Mouse (Mus musculus) embryonic facial prominence, embryonic 14.5 days (tissue): ENCODE measurements around the gene Vmn1r88. TPM values are rescaled to one million over a fixed set of nuclear protein-coding genes. Genes with fewer than 3 reads are reported as not detected.
A peak's percentile ranks its signal among the peaks of the same experiment; 100 is the strongest.
"Not testable (repeated sequence)": the region's sequence is repeated elsewhere in the genome, so short reads cannot be mapped to it uniquely, and the experiment has no call there.

Experiments used
- ATAC-seq: fragments of 200-750 bp; cut with Nextera tagmentation; 2 replicates; pipeline ENCODE4 v1.8.0; 2017; ENCODE audit warnings: low read depth, moderate number of reproducible peaks, moderate TSS enrichment
- DNase-seq: peaks from one replicate; pipeline ENCODE4 v3.0.0-alpha.2; 2015; ENCODE audit warnings: low spot score
- H3K27ac ChIP-seq: fragments of 300-500 bp; sonication (generic); replicated peaks from 2 replicates; pipeline ENCODE4 v1.5.1; 2014; ENCODE audit warnings: low read depth, mild to moderate bottlenecking, low read length, moderate library complexity
- H3K27me3 ChIP-seq: fragments of 300-500 bp; sonication (generic); replicated peaks from 2 replicates; pipeline ENCODE4 v1.6.1; 2014; ENCODE audit warnings: low read length; ENCODE audit not compliant: control insufficient read depth, insufficient read depth
- H3K36me3 ChIP-seq: fragments of 300-500 bp; sonication (generic); 2 replicates; pipeline ENCODE4 v1.6.1; 2014; ENCODE audit warnings: low read length, mixed read lengths; ENCODE audit not compliant: control insufficient read depth, insufficient read depth
- H3K4me1 ChIP-seq: fragments of 300-500 bp; sonication (generic); 2 replicates; pipeline ENCODE4 v1.6.1; 2014; ENCODE audit warnings: antibody characterized with exemption, low read length; ENCODE audit not compliant: control insufficient read depth, insufficient read depth
- H3K4me2 ChIP-seq: fragments of 300-500 bp; sonication (generic); 2 replicates; pipeline ENCODE4 v1.6.1; 2014; ENCODE audit warnings: low read depth, mild to moderate bottlenecking, low read length, moderate library complexity, mixed read lengths
- H3K4me3 ChIP-seq: fragments of 300-500 bp; sonication (generic); 2 replicates; pipeline ENCODE4 v1.5.1; 2014; ENCODE audit warnings: low read depth, mild to moderate bottlenecking, low read length
- H3K9ac ChIP-seq: fragments of 300-500 bp; sonication (generic); 2 replicates; pipeline ENCODE4 v1.6.1; 2014; ENCODE audit warnings: low read depth, mild to moderate bottlenecking, low read length, moderate library complexity, mixed read lengths
- H3K9me3 ChIP-seq: fragments of 300-500 bp; sonication (generic); 2 replicates; pipeline ENCODE4 v1.6.1; 2016; ENCODE audit warnings: low read length; ENCODE audit not compliant: control insufficient read depth
- WGBS: fragments of 180-500 bp; shearing (Covaris S2); extraction: QIAGEN DNeasy Blood & Tissue Kit; methylation state at CpG from one replicate; pipeline ENCODE4 v1.1.7; 2014; 5-methylcytosine and 5-hydroxymethylcytosine counted together
- polyA plus RNA-seq: library from polyadenylated mRNA; unstranded; fragments of >200 nt; fragmentation: Nextera tagmentation; extraction: Ambion mirVana; gene quantifications from 2 replicates; pipeline ENCODE4 v1.2.1, GENCODE M21; 2014

The Vmn1r88 gene
- not detected in 2 replicates for polyA plus RNA-seq

GRCm38 (mm10) chr7:13159268-13159667 is at the start of gene Vmn1r88:
Vmn1r88 (plus strand) TSS chr7:13159568.
- no peak for ATAC-seq
- H3K36me3 ChIP-seq, result no peaks in the 10 kb centered on the region
- H3K4me3 ChIP-seq, result no peak within 1 kb of the TSS
- H3K9me3 ChIP-seq, result 0 out of 2 replicates have a peak, but pooled peaks cover under 1% of the 10 kb centered on the region
- no peak for DNase-seq
- no peak within 1 kb of the TSS for H3K27ac ChIP-seq
- no peaks in the 10 kb centered on the region for H3K27me3 ChIP-seq
- no peaks in the 10 kb centered on the region for H3K4me1 ChIP-seq
- H3K9ac ChIP-seq, result no peak within 1 kb of the TSS
- H3K4me2 ChIP-seq, result no peak within 1 kb of the TSS

- ATAC-seq (no peak), DNase-seq (no peak)
- Histone ChIP-seq H3K27me3 (no peaks in the 10 kb centered on the region), H3K4me2 (no peak within 1 kb of the TSS), H3K9me3 (no peaks in the 10 kb centered on the region), H3K9ac (no peak within 1 kb of the TSS), H3K27ac (no peak within 1 kb of the TSS), H3K4me1 (no peaks in the 10 kb centered on the region), H3K4me3 (no peak within 1 kb of the TSS), H3K36me3 (no peaks in the 10 kb centered on the region)
These were observed 39.6 kb upstream of the Vmn1r88 start, which contains the start of gene Vmn1r86 for GRCm38 (mm10) chr7:13119817-13120216. Vmn1r86 (minus strand) TSS chr7:13119917.

GRCm38 (mm10) chr7:13123554-13124153 is 35.7 kb upstream of the Vmn1r88 start:
- H3K4me3 ChIP-seq, H3K36me3 ChIP-seq, DNase-seq, H3K9ac ChIP-seq, H3K4me1 ChIP-seq, H3K9me3 ChIP-seq, H3K27ac ChIP-seq, H3K27me3 ChIP-seq: not testable (repeated sequence)
- ATAC-seq, result peak; percentile 78
- peak overlapping the region; percentile 45 for H3K4me2 ChIP-seq
- 2% methylated on average over 10 of the region's 34 CpGs for WGBS

GRCm38 (mm10) chr7:13131856-13132255 is 27.5 kb upstream of the Vmn1r88 start:
- Histone ChIP-seq H3K9me3 (no peaks in the 10 kb centered on the region), H3K4me1 (no peaks in the 10 kb centered on the region), H3K9ac (no peak overlapping the region), H3K27ac (no peak overlapping the region), H3K4me2 (no peak overlapping the region), H3K4me3 (no peak overlapping the region), H3K27me3 (no peaks in the 10 kb centered on the region), H3K36me3 (no peaks in the 10 kb centered on the region)
- ATAC-seq (no peak), DNase-seq (no peak)
- WGBS, result 82% methylated on average over 2 of the region's 2 CpGs

- peak; percentile 36 for DNase-seq
These were observed 22.0 kb upstream of the Vmn1r88 start for GRCm38 (mm10) chr7:13137340-13137739.

GRCm38 (mm10) chr7:13140057-13140456 is 19.3 kb upstream of the Vmn1r88 start, which contains the start of gene Vmn1r87:
Vmn1r87 (minus strand) TSS chr7:13140157.
- ATAC-seq (no peak), DNase-seq (no peak)
- Histone ChIP-seq H3K36me3 (no peaks in the 10 kb centered on the region), H3K27ac (no peak within 1 kb of the TSS), H3K4me2 (no peak within 1 kb of the TSS), H3K4me3 (no peak within 1 kb of the TSS), H3K9me3 (no peaks in the 10 kb centered on the region), H3K4me1 (no peaks in the 10 kb centered on the region), H3K27me3 (no peaks in the 10 kb centered on the region), H3K9ac (no peak within 1 kb of the TSS)
- WGBS, result 67% methylated on average over 1 of the region's 1 CpGs

More at GRCm38 (mm10) chr7:13137340-13137739, 22.0 kb upstream of the Vmn1r88 start:
- Histone ChIP-seq H3K9ac (no peak overlapping the region), H3K27ac (no peak overlapping the region), H3K27me3 (no peaks in the 10 kb centered on the region), H3K4me3 (no peak overlapping the region), H3K9me3 (no peaks in the 10 kb centered on the region), H3K4me2 (no peak overlapping the region), H3K4me1 (no peaks in the 10 kb centered on the region), H3K36me3 (no peaks in the 10 kb centered on the region)
- peak; percentile 71; the same call in 1 of the 2 replicates for ATAC-seq

- Histone ChIP-seq H3K27ac (no peak within 1 kb of the TSS), H3K4me2 (no peak within 1 kb of the TSS), H3K36me3 (no peaks in the 10 kb centered on the region), H3K9ac (no peak within 1 kb of the TSS), H3K9me3 (no peaks in the 10 kb centered on the region), H3K27me3 (no peaks in the 10 kb centered on the region), H3K4me1 (no peaks in the 10 kb centered on the region), H3K4me3 (no peak within 1 kb of the TSS)
- DNase-seq, result no peak
- no peak for ATAC-seq
These were observed 53.4 kb downstream of the Vmn1r88 start, which contains the start of gene Vmn1r89 for GRCm38 (mm10) chr7:13212720-13213119. Vmn1r89 (plus strand) TSS chr7:13213020.

Other genes with a start within 250 kb of the Vmn1r88 start
- gene Rps5, start 237.3 kb upstream of the Vmn1r88 start, polyA plus RNA-seq, result 1,364 and 1,371 TPM in 2 replicates
- gene Rnf225, start 232.2 kb upstream of the Vmn1r88 start, polyA plus RNA-seq, result 0.43 and 0.49 TPM in 2 replicates
- 9.4 and 10.9 TPM in 2 replicates for gene Zfp324, start 193.7 kb upstream of the Vmn1r88 start, polyA plus RNA-seq
- gene Zfp446, start 181.7 kb upstream of the Vmn1r88 start, polyA plus RNA-seq, result 2.5 and 3.8 TPM in 2 replicates
- gene Slc27a5, start 161.4 kb upstream of the Vmn1r88 start, polyA plus RNA-seq, result not detected in 2 replicates
- gene Trim28, start 160.5 kb upstream of the Vmn1r88 start, polyA plus RNA-seq, result 321 and 352 TPM in 2 replicates
- 20.0 and 23.6 TPM in 2 replicates for gene Zbtb45, start 149.5 kb upstream of the Vmn1r88 start, polyA plus RNA-seq
- gene Chmp2a, start 124.8 kb upstream of the Vmn1r88 start, polyA plus RNA-seq, result 162 and 169 TPM in 2 replicates
- 140 and 147 TPM in 2 replicates for gene Ube2m, start 121.3 kb upstream of the Vmn1r88 start, polyA plus RNA-seq
- 2.9 and 4.1 TPM in 2 replicates for gene Mzf1, start 104.8 kb upstream of the Vmn1r88 start, polyA plus RNA-seq
- not detected in 2 replicates for gene Vmn1r85, start 64.4 kb upstream of the Vmn1r88 start, polyA plus RNA-seq
- not detected in 2 replicates for gene Vmn1r86, start 39.7 kb upstream of the Vmn1r88 start, polyA plus RNA-seq
- gene Vmn1r87, start 19.4 kb upstream of the Vmn1r88 start, polyA plus RNA-seq, result not detected in 2 replicates
- not detected in 2 replicates for gene Vmn1r89, start 53.5 kb downstream of the Vmn1r88 start, polyA plus RNA-seq
- gene Lig1, start 117.7 kb downstream of the Vmn1r88 start, polyA plus RNA-seq, result 80.5 and 86.9 TPM in 2 replicates
- gene Zswim9, start 119.2 kb downstream of the Vmn1r88 start, polyA plus RNA-seq, result 3.8 and 4.2 TPM in 2 replicates
- gene Pla2g4c, start 165.1 kb downstream of the Vmn1r88 start, polyA plus RNA-seq, result 0.97 and 1.1 TPM in 2 replicates
- gene Cabp5, start 238.6 kb downstream of the Vmn1r88 start, polyA plus RNA-seq, result not detected in 2 replicates